In the genomic region with DNA sequence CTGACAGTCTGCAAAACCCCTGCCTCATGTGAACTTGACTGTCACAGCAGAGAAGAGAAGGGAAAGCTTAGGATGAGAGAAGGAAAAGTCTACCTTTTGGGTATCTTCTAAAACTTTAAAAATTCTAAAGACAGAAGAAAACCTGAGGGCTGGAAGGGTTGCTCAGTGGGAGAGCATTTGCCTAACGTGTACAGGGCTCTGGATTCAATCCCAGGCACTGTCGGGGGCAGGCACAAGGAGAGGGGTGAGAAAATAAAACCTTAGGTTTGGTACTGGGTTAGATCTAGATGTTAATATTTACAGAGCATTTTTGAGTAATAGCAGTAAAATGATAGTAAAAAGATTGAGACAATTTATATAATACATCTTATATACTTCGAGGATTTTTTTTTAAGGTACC, we compare ENCODE assay signal across 28 mouse cellular contexts.
DNase-seq lines count a peak whose midpoint lies in the region; ATAC-seq lines count a peak whose summit lies in the region.
"Had no signal": no experiment of that assay in that cellular context is flagged by ENCODE, and none has a peak within 500 bp of the region (broad histone marks: within the 10 kb centered on the region; RNA-seq: fewer than 3 reads in every experiment).

No protein-coding gene starts in this region.

- ATAC-seq in cerebellum, adult (ENCODE audit: insufficient number of reproducible peaks, low FRiP score, low TSS enrichment), result no peak
- ATAC-seq in limb, embryonic 15.5 days (ENCODE audit: insufficient number of reproducible peaks, low FRiP score, low TSS enrichment, low read depth), result no peak
- no peak for ATAC-seq in granulocyte monocyte progenitor cell, adult 5-6 weeks (replicated peaks; ENCODE audit: poor library complexity, severe bottlenecking)
- ATAC-seq: CD4-positive, CD25-positive, alpha-beta regulatory T cell, adult 4 months; forebrain, embryonic 16.5 days; intestine, postnatal 0 days; liver, postnatal 0 days had no signal

- WGBS in limb, embryonic 10.5 days, result 69% methylated on average over 3 of the region's 3 CpGs
- 60% methylated on average over 3 of the region's 3 CpGs for WGBS in limb, embryonic 15.5 days

- peak; percentile 30 for DNase-seq in cerebellum, adult 9-11 months
- DNase-seq in cerebellum, postnatal 25 days, result peak; percentile 38 to 67
- no peak for DNase-seq in limb, embryonic 10.5 days (ENCODE audit: low spot score)
- no peak for DNase-seq in liver
- DNase-seq: adrenal gland, postnatal 25 days; heart, postnatal 10 days; kidney, adult 9 months; kidney, postnatal 14 days; layer of hippocampus, adult 9-11 months; liver, postnatal 0 days; lung, postnatal 4 days; right cerebral cortex, adult 18-20 months; thymus, postnatal 14 days had no signal

- H3K9me3 ChIP-seq in limb, embryonic 10.5 days (replicated peaks), result no peaks in the 10 kb centered on the region
- no peaks in the 10 kb centered on the region for H3K9me3 ChIP-seq in limb, embryonic 15.5 days
- H3K9me3 ChIP-seq: heart, embryonic 13.5 days; megakaryocyte, embryonic 14.5 days; midbrain, embryonic 12.5 days; neural tube, embryonic 12.5 days; stomach, embryonic 15.5 days had no signal

- H3K4me3 ChIP-seq in limb, embryonic 10.5 days, result no peak overlapping the region
- no peak overlapping the region for H3K4me3 ChIP-seq in limb, embryonic 15.5 days
- H3K4me3 ChIP-seq: erythroblast, embryonic 14.5 days; heart, embryonic 13.5 days; megakaryocyte, embryonic 14.5 days; midbrain, embryonic 12.5 days; myocyte; neural tube, embryonic 12.5 days; stomach, embryonic 15.5 days had no signal

- H3K36me3 ChIP-seq in limb, embryonic 10.5 days, result no peaks in the 10 kb centered on the region
- no peaks in the 10 kb centered on the region for H3K36me3 ChIP-seq in limb, embryonic 15.5 days
- H3K36me3 ChIP-seq: heart, embryonic 13.5 days; midbrain, embryonic 12.5 days; neural tube, embryonic 12.5 days; stomach, embryonic 15.5 days had no signal

- H3K27me3 ChIP-seq in limb, embryonic 10.5 days (ENCODE audit: low read depth, poor library complexity, severe bottlenecking), result no peaks in the 10 kb centered on the region
- H3K27me3 ChIP-seq in limb, embryonic 15.5 days, result no peaks in the 10 kb centered on the region
- H3K27me3 ChIP-seq: heart, embryonic 13.5 days; megakaryocyte, embryonic 14.5 days; midbrain, embryonic 12.5 days; neural tube, embryonic 12.5 days; stomach, embryonic 15.5 days had no signal

- peak overlapping the region; percentile 68; the same call in 1 of the 2 replicates for H3K27ac ChIP-seq in limb, embryonic 10.5 days
- H3K27ac ChIP-seq in limb, embryonic 15.5 days, result peak overlapping the region; percentile 51; the same call in 1 of the 2 replicates
- H3K27ac ChIP-seq: heart, embryonic 13.5 days; hindbrain, embryonic 14.5 days; midbrain, embryonic 12.5 days; neural tube, embryonic 12.5 days; stomach, embryonic 15.5 days had no signal

- no peak overlapping the region for H3K9ac ChIP-seq in limb, embryonic 15.5 days
- H3K9ac ChIP-seq: heart, embryonic 13.5 days; hindbrain, embryonic 14.5 days; liver, postnatal 0 days; midbrain, embryonic 12.5 days; neural tube, embryonic 12.5 days; stomach, embryonic 15.5 days had no signal

- H3K4me2 ChIP-seq in limb, embryonic 15.5 days, result no peak overlapping the region
- H3K4me2 ChIP-seq: heart, embryonic 13.5 days; hindbrain, embryonic 14.5 days; liver, embryonic 11.5 days; midbrain, embryonic 12.5 days; neural tube, embryonic 12.5 days; stomach, embryonic 15.5 days had no signal

- peaks cover 51% of the 10 kb centered on the region for H3K4me1 ChIP-seq in limb, embryonic 10.5 days
- H3K4me1 ChIP-seq in limb, embryonic 15.5 days, result peaks cover 27% of the 10 kb centered on the region
- H3K4me1 ChIP-seq: megakaryocyte, embryonic 14.5 days had no signal

Comparison
In these comparisons a context has a peak if more than half of its experiments do, and no peak if none do; other contexts are left out.
1. DNase-seq: peak in cerebellum, adult 9-11 months (single experiment) and cerebellum, postnatal 25 days (2 of 2); none in limb, embryonic 10.5 days (single experiment) and liver (single experiment).